Comparison of ENCODE assay signal across 14 mouse cellular contexts in the genomic region with DNA sequence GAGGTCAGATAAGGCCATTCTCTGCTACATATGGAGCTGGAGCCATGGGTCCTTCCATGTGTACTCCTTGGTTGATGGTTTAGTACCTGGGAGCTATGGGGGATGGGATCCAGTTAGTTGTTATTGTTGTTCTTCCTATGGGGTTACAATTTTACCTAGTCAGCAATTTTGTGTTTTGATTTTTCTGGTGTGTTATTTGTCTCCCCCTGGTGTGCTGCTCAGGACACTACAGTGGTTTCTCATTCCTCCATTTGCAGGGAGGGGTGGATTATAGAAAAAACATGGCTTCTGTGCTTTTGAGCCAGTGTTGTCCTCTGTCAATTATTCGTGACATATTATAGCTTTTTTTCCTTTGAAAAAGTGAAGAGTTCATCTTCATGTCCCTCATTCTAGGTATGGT. TPM values are rescaled to one million over a fixed set of nuclear protein-coding genes. Genes with fewer than 3 reads are reported as not detected.
A peak's percentile ranks its signal among the peaks of the same experiment; 100 is the strongest.
DNase-seq lines count a peak whose midpoint lies in the region; ATAC-seq and TF ChIP-seq lines count a peak whose summit lies in the region.
"Had no signal": no experiment of that assay in that cellular context is flagged by ENCODE, and none has a peak within 500 bp of the region (broad histone marks: within the 10 kb centered on the region; RNA-seq: fewer than 3 reads in every experiment).

No protein-coding gene starts in this region.

- H3K4me3 ChIP-seq in cerebellum, adult 2 months (replicated peaks; ENCODE audit: insufficient read depth, low read depth, low read length) = no peak overlapping the region
- no peak overlapping the region for H3K4me3 ChIP-seq in kidney, postnatal 0 days (replicated peaks; ENCODE audit: low read depth, low read length)
- no peak overlapping the region for H3K4me3 ChIP-seq in ES-E14 (ENCODE audit: insufficient read depth in 1 of 2, low read depth in 1 of 2, low read length in 2 of 2, poor library complexity in 1 of 2, severe bottlenecking in 1 of 2)
- H3K4me3 ChIP-seq: limb, embryonic 10.5 days; neural tube, embryonic 13.5 days had no signal

- no peak for TF ChIP-seq POLR2A in cerebellum, adult 2 months (IDR thresholded peaks at IDR 0.05; ENCODE audit: borderline replicate concordance, insufficient read depth, low read length)

- H3K36me3 ChIP-seq in kidney, postnatal 0 days (ENCODE audit: insufficient read depth, low read length) = no peaks in the 10 kb centered on the region
- no peaks in the 10 kb centered on the region for H3K36me3 ChIP-seq in ES-E14 (ENCODE audit: control insufficient read depth, insufficient read depth, low read length, poor library complexity, severe bottlenecking)
- H3K36me3 ChIP-seq: limb, embryonic 10.5 days; neural tube, embryonic 13.5 days had no signal

- no peaks in the 10 kb centered on the region for H3K9me3 ChIP-seq in kidney, postnatal 0 days (replicated peaks; ENCODE audit: low read length)
- no peaks in the 10 kb centered on the region for H3K9me3 ChIP-seq in ES-E14 (ENCODE audit: control insufficient read depth, insufficient read depth, low read depth, low read length)
- H3K9me3 ChIP-seq: limb, embryonic 10.5 days; neural tube, embryonic 13.5 days had no signal

- WGBS in cerebellum, adult 2 months = 60% methylated on average over 1 of the region's 1 CpGs
- 71% methylated on average over 1 of the region's 1 CpGs for WGBS in kidney, postnatal 0 days

- no peak overlapping the region for H3K9ac ChIP-seq in kidney, postnatal 0 days (ENCODE audit: low read depth, low read length)
- no peak overlapping the region for H3K9ac ChIP-seq in ES-E14 (ENCODE audit: insufficient read depth, low read depth, low read length, poor library complexity, severe bottlenecking)
- H3K9ac ChIP-seq: neural tube, embryonic 13.5 days had no signal

- no peak overlapping the region for H3K27ac ChIP-seq in cerebellum, adult 2 months (ENCODE audit: insufficient read depth, low read length)
- no peak overlapping the region for H3K27ac ChIP-seq in kidney, postnatal 0 days
- H3K27ac ChIP-seq in ES-E14 (ENCODE audit: insufficient read depth, low read depth, low read length, poor library complexity, severe bottlenecking) = no peak overlapping the region
- H3K27ac ChIP-seq: limb, embryonic 10.5 days; neural tube, embryonic 13.5 days had no signal

- in situ Hi-C loops in ES-E14 (cut with MboI; ENCODE audit: low sequenced_read_pairs in 2 of 2, unreplicated experiment in 2 of 2) = loop anchor here (25.0 kb wide), 1 partner anchor 419 kb away; no protein-coding TSS in a partner anchor

- peak; percentile 1 for DNase-seq in cerebellum, adult 11 months
- DNase-seq in cerebellum, adult 2 months = no peak
- DNase-seq in kidney, postnatal 0 days (ENCODE audit: low spot score) = no peak
- no peak for DNase-seq in kidney, adult 18-20 months
- no peak for DNase-seq in ES-E14 (ENCODE audit: low read depth, low spot score)
- DNase-seq in neural tube, embryonic 10.5 days (ENCODE audit: extremely low spot score, low spot score) = no peak
- no peak for DNase-seq in gastrocnemius, postnatal 36 days
- DNase-seq: heart, postnatal 10 days; kidney, postnatal 4 days; lung, postnatal 10 days had no signal

- H3K27me3 ChIP-seq in cerebellum, adult 2 months (ENCODE audit: control insufficient read depth, insufficient read depth, low read length) = no peaks in the 10 kb centered on the region
- no peaks in the 10 kb centered on the region for H3K27me3 ChIP-seq in kidney, postnatal 0 days (ENCODE audit: insufficient read depth, low read length)
- H3K27me3 ChIP-seq: neural tube, embryonic 13.5 days had no signal

- H3K4me1 ChIP-seq in cerebellum, adult 2 months (ENCODE audit: control insufficient read depth, insufficient read depth, low read length) = no peaks in the 10 kb centered on the region
- H3K4me1 ChIP-seq in kidney, postnatal 0 days (replicated peaks; ENCODE audit: insufficient read depth, low read length) = no peaks in the 10 kb centered on the region
- no peaks in the 10 kb centered on the region for H3K4me1 ChIP-seq in ES-E14 (ENCODE audit: control insufficient read depth in 2 of 2, insufficient read depth in 2 of 2, low read length in 2 of 2, poor library complexity in 1 of 2)
- H3K4me1 ChIP-seq: limb, embryonic 10.5 days; neural tube, embryonic 13.5 days had no signal

- H3K4me2 ChIP-seq in kidney, postnatal 0 days (ENCODE audit: low read length) = no peak overlapping the region
- H3K4me2 ChIP-seq: neural tube, embryonic 13.5 days had no signal

- ATAC-seq in kidney, postnatal 0 days (replicated peaks; ENCODE audit: low FRiP score, low read depth) = no peak
- peak; percentile 58; the same call in 1 of the 2 replicates for ATAC-seq in neutrophil, adult 5-6 weeks (ENCODE audit: extremely low read depth, insufficient number of reproducible peaks, low FRiP score, poor library complexity, severe bottlenecking)
- ATAC-seq: forebrain, embryonic 16.5 days had no signal

- TF ChIP-seq CTCF in cerebellum, adult 2 months (IDR thresholded peaks at IDR 0.05; ENCODE audit: borderline replicate concordance, insufficient read depth, low read depth, low read length) = no peak
- peak; percentile 42; the same call in 1 of the 2 replicates for TF ChIP-seq CTCF in kidney, postnatal 0 days (IDR thresholded peaks at IDR 0.05; ENCODE audit: low read depth)

- intact Hi-C loops in gastrocnemius, postnatal 36 days (cut with DNase I) = no loop called here

TF ChIP-seq in ES-E14, 5 proteins besides CTCF, POLR2A, EP300 and RAD21:
- 0 out of 2 replicates have a peak, but pooled peaks have one; percentile 44 for TF ChIP-seq ZC3H11A (IDR thresholded peaks at IDR 0.05; ENCODE audit: borderline replicate concordance, low read depth, low read length)
- TF ChIP-seq MAFK (IDR thresholded peaks at IDR 0.05; ENCODE audit: insufficient read depth, low read depth, low read length) = peak; percentile 99
- no peak for TF ChIP-seq ZNF384 (IDR thresholded peaks at IDR 0.05; ENCODE audit: low read depth, low read length)
- no peak for TF ChIP-seq HCFC1 (IDR thresholded peaks at IDR 0.05; ENCODE audit: borderline replicate concordance, insufficient read depth, low read length)
- TF ChIP-seq CHD2 (IDR thresholded peaks at IDR 0.05; ENCODE audit: low read depth, low read length) = no peak

RNA-seq across cellular contexts. Expression of a gene that starts 38.7 kb away (rescaled TPM):
- 40.3 and 44.0 TPM in 2 replicates for polyA plus RNA-seq in cerebellum, adult 2 months (2012; rRNA removed)
- 1.9 and 2.1 TPM in 2 replicates for polyA plus RNA-seq in kidney, postnatal 0 days (2015; fragmentation: Nextera tagmentation; extraction: Ambion mirVana)
- total RNA-seq in ES-E14 (2012; rRNA removed) = 1.3 and 1.5 TPM in 2 replicates
- 3.8 and 8.0 TPM in 2 replicates for total RNA-seq in neutrophil, adult 5-6 weeks (2017)
- total RNA-seq in gastrocnemius, postnatal 36 days (2021) = 10 to 100 TPM; 46.3 TPM
